In genomic region chr2:144269679-144270475, GRCm38 (mm10) we compare ENCODE assay signal across 8 mouse cellular contexts. TPM values are rescaled to one million over a fixed set of nuclear protein-coding genes. Genes with fewer than 3 reads are reported as not detected.
DNase-seq lines count a peak whose midpoint lies in the region; ATAC-seq and TF ChIP-seq lines count a peak whose summit lies in the region.

No protein-coding gene starts in this region.

- no peak; a peak in 1 of 4 replicates for TF ChIP-seq POLR2A in MEL (IDR thresholded peaks at IDR 0.05; ENCODE audit: control insufficient read depth in 1 of 2, insufficient read depth in 1 of 2, low read depth in 1 of 2, low read length in 2 of 2, poor library complexity in 1 of 2)

- no peak for TF ChIP-seq EP300 in MEL (IDR thresholded peaks at IDR 0.05; ENCODE audit: low read depth in 1 of 2, low read length in 2 of 2)

- TF ChIP-seq RAD21 in MEL (IDR thresholded peaks at IDR 0.05; ENCODE audit: low read depth, low read length): no peak

- H3K9ac ChIP-seq in heart, embryonic 14.5 days (ENCODE audit: low read length): peak overlapping the region; percentile 99
- peak overlapping the region; percentile 99 for H3K9ac ChIP-seq in MEL (ENCODE audit: control insufficient read depth, low read depth, low read length, poor library complexity, severe bottlenecking)
- peak overlapping the region; percentile 94 for H3K9ac ChIP-seq in forebrain, postnatal 0 days

- H3K36me3 ChIP-seq in heart, embryonic 14.5 days (ENCODE audit: control insufficient read depth, insufficient read depth, low read length): peaks cover 31% of the 10 kb centered on the region
- H3K36me3 ChIP-seq in MEL (ENCODE audit: control insufficient read depth in 1 of 2, insufficient read depth in 2 of 2, low read length in 2 of 2): peaks cover 7 to 50% of the 10 kb centered on the region in 2 experiments
- no peaks in the 10 kb centered on the region for H3K36me3 ChIP-seq in forebrain, postnatal 0 days (ENCODE audit: insufficient read depth)

- no peak for DNase-seq in heart, adult 11 months
- DNase-seq in MEL (ENCODE audit: low read depth, low spot score): peak; percentile 63
- DNase-seq in forebrain, postnatal 0 days: no peak
- DNase-seq in urinary bladder, postnatal 25 days (ENCODE audit: low spot score): no peak
- DNase-seq in kidney, adult 18-20 months: no peak

- peaks cover 0 to 37% of the 10 kb centered on the region in 2 experiments; a peak in 2 of 4 replicates for H3K4me1 ChIP-seq in heart, embryonic 14.5 days (ENCODE audit: control insufficient read depth in 2 of 2, insufficient read depth in 2 of 2, low read length in 2 of 2)
- peaks cover 4 to 17% of the 10 kb centered on the region in 2 experiments for H3K4me1 ChIP-seq in MEL (ENCODE audit: control insufficient read depth in 1 of 2, insufficient read depth in 2 of 2, low read length in 2 of 2)
- peaks cover 14% of the 10 kb centered on the region for H3K4me1 ChIP-seq in forebrain, postnatal 0 days (ENCODE audit: insufficient read depth)

- no peaks in the 10 kb centered on the region for H3K27me3 ChIP-seq in heart, embryonic 14.5 days (ENCODE audit: control insufficient read depth, insufficient read depth, low read length)
- no peaks in the 10 kb centered on the region for H3K27me3 ChIP-seq in MEL (ENCODE audit: control insufficient read depth in 1 of 2, insufficient read depth in 2 of 2, low read length in 2 of 2)
- H3K27me3 ChIP-seq in forebrain, postnatal 0 days (ENCODE audit: insufficient read depth, low read length): no peaks in the 10 kb centered on the region

- peak overlapping the region; percentile 72 for H3K4me2 ChIP-seq in heart, embryonic 14.5 days (ENCODE audit: low read length)
- H3K4me2 ChIP-seq in forebrain, postnatal 0 days (ENCODE audit: low read depth): peak overlapping the region; percentile 65

- peaks cover 87% of the 10 kb centered on the region for H3K79me2 ChIP-seq in MEL (ENCODE audit: control insufficient read depth, insufficient read depth, low read length, poor library complexity)

- no peak for ATAC-seq in heart, embryonic 14.5 days (ENCODE audit: insufficient number of reproducible peaks, insufficient read depth, low FRiP score, low read depth)
- ATAC-seq in forebrain, postnatal 0 days: no peak; the same call in 1 of the 2 replicates
- peak; percentile 3; the same call in 1 of the 2 replicates for ATAC-seq in megakaryocyte-erythroid progenitor cell, adult 5-6 weeks (replicated peaks; ENCODE audit: low FRiP score, low TSS enrichment, poor library complexity, severe bottlenecking)
- ATAC-seq in frontal cortex, adult (ENCODE audit: low TSS enrichment): no peak

- peak overlapping the region; percentile 94 to 95 for H3K27ac ChIP-seq in heart, embryonic 14.5 days (replicated peaks in 1 of 2; ENCODE audit: control insufficient read depth in 1 of 2, insufficient read depth in 1 of 2, low read depth in 2 of 2, low read length in 2 of 2)
- H3K27ac ChIP-seq in MEL (ENCODE audit: control insufficient read depth, low read depth, low read length): peak overlapping the region; percentile 78
- H3K27ac ChIP-seq in forebrain, postnatal 0 days (ENCODE audit: low read depth, low read length): peak overlapping the region; percentile 91

- H3K4me3 ChIP-seq in heart, embryonic 14.5 days (ENCODE audit: control insufficient read depth in 1 of 2, insufficient read depth in 1 of 2, low read depth in 1 of 2, low read length in 2 of 2): peak overlapping the region; percentile 95
- H3K4me3 ChIP-seq in MEL (ENCODE audit: control insufficient read depth in 1 of 2, insufficient read depth in 1 of 2, low read depth in 2 of 2, low read length in 2 of 2): peak overlapping the region; percentile 85 to 98
- peak overlapping the region; percentile 88 for H3K4me3 ChIP-seq in forebrain, postnatal 0 days (ENCODE audit: low read depth, low read length)

- no peak for TF ChIP-seq CTCF in MEL (IDR thresholded peaks at IDR 0.05 in 2 of 3, conservative IDR thresholded peaks at IDR 0.05 in 1 of 3; ENCODE audit: control insufficient read depth in 1 of 3, insufficient read depth in 1 of 3, low read depth in 2 of 3, low read length in 3 of 3, poor library complexity in 1 of 3, severe bottlenecking in 1 of 3)
- no peak for TF ChIP-seq CTCF in forebrain, postnatal 0 days (IDR thresholded peaks at IDR 0.05; ENCODE audit: low read depth)

- H3K9me3 ChIP-seq in heart, embryonic 14.5 days (ENCODE audit: control insufficient read depth, low read length): no peaks in the 10 kb centered on the region
- H3K9me3 ChIP-seq in MEL (replicated peaks; ENCODE audit: insufficient read depth, low read length): no peaks in the 10 kb centered on the region
- H3K9me3 ChIP-seq in forebrain, postnatal 0 days (ENCODE audit: low read length): no peaks in the 10 kb centered on the region

- under 1% methylated on average over 26 of the region's 33 CpGs for WGBS in heart, embryonic 14.5 days
- under 1% methylated on average over 26 of the region's 33 CpGs for WGBS in forebrain, postnatal 0 days

TF ChIP-seq in MEL, 35 proteins besides CTCF, POLR2A, EP300 and RAD21:
- TF ChIP-seq MYB (IDR thresholded peaks at IDR 0.05; ENCODE audit: low read depth, low read length) (no peak), UBTF (IDR thresholded peaks at IDR 0.05; ENCODE audit: borderline replicate concordance, insufficient read depth, low read depth, low read length) (0 out of 2 replicates have a peak, but pooled peaks have one; percentile 85), MXI1 (IDR thresholded peaks at IDR 0.05; ENCODE audit: low read depth, low read length) (peak; percentile 2; the same call in 1 of the 2 replicates)

RNA-seq across cellular contexts. Expression of gene Mgme1, which starts 0.6 kb away (rescaled TPM):
- polyA plus RNA-seq in heart, embryonic 14.5 days (2014; fragmentation: Nextera tagmentation; extraction: Ambion mirVana): 21.2 and 21.8 TPM in 2 replicates
- 14.1 and 16.8 TPM in 2 replicates for total RNA-seq in MEL (2012; rRNA removed)
- polyA plus RNA-seq in MEL (2012; ENCODE audit: insufficient read depth in 1 of 2, insufficient read length in 2 of 2, low read depth in 1 of 2, low replicate concordance in 2 of 2, missing spikeins in 1 of 2): 10 to 100 TPM in 1 of 2 experiments, not detected in 1; 20.3 TPM
- 5.2 and 5.4 TPM in 2 replicates for total RNA-seq in forebrain, postnatal 0 days (2014; rRNA removed)
- 4.6 and 5.8 TPM in 2 replicates for polyA plus RNA-seq in forebrain, postnatal 0 days (2015; fragmentation: Nextera tagmentation; extraction: Ambion mirVana)
- 9.5 and 16.1 TPM in 2 replicates for total RNA-seq in megakaryocyte-erythroid progenitor cell, adult 5-6 weeks (2014; fragmentation: Nextera tagmentation)
- total RNA-seq in megakaryocyte-erythroid progenitor cell, adult 5-6 weeks (2017): 24.7 and 31.8 TPM in 2 replicates

RNA-seq across cellular contexts. Expression of gene Snx5, which starts 0.8 kb away (rescaled TPM):
- 96.4 and 99.9 TPM in 2 replicates for polyA plus RNA-seq in heart, embryonic 14.5 days (2014; fragmentation: Nextera tagmentation; extraction: Ambion mirVana)
- 136 and 161 TPM in 2 replicates for total RNA-seq in MEL (2012; rRNA removed)
- polyA plus RNA-seq in MEL (2012; ENCODE audit: insufficient read depth in 1 of 2, insufficient read length in 2 of 2, low read depth in 1 of 2, low replicate concordance in 2 of 2, missing spikeins in 1 of 2): 100 to 1,000 TPM; 213 to 835 TPM
- total RNA-seq in forebrain, postnatal 0 days (2014; rRNA removed): 69.7 and 71.6 TPM in 2 replicates
- polyA plus RNA-seq in forebrain, postnatal 0 days (2015; fragmentation: Nextera tagmentation; extraction: Ambion mirVana): 41.2 and 45.9 TPM in 2 replicates
- total RNA-seq in megakaryocyte-erythroid progenitor cell, adult 5-6 weeks (2014; fragmentation: Nextera tagmentation): 326 and 333 TPM in 2 replicates
- 444 and 510 TPM in 2 replicates for total RNA-seq in megakaryocyte-erythroid progenitor cell, adult 5-6 weeks (2017)
